Mouse (Mus musculus) v-Abl transformed pro-B cells (cell line): ENCODE data around the gene Dhh.
"Not testable (repeated sequence)": the region's sequence is repeated elsewhere in the genome, so short reads cannot be mapped to it uniquely, and the experiment has no call there.

Experiments used
- in situ Hi-C, 2 experiments: fragments of 400-800 bp; cut with MboI; formaldehyde crosslinking; loops; one replicate each; pipeline ENCODE4 v1.15.1; 2025; ENCODE audit not compliant: unreplicated experiment in 2 of 2

Gene Dhh

DNA sequence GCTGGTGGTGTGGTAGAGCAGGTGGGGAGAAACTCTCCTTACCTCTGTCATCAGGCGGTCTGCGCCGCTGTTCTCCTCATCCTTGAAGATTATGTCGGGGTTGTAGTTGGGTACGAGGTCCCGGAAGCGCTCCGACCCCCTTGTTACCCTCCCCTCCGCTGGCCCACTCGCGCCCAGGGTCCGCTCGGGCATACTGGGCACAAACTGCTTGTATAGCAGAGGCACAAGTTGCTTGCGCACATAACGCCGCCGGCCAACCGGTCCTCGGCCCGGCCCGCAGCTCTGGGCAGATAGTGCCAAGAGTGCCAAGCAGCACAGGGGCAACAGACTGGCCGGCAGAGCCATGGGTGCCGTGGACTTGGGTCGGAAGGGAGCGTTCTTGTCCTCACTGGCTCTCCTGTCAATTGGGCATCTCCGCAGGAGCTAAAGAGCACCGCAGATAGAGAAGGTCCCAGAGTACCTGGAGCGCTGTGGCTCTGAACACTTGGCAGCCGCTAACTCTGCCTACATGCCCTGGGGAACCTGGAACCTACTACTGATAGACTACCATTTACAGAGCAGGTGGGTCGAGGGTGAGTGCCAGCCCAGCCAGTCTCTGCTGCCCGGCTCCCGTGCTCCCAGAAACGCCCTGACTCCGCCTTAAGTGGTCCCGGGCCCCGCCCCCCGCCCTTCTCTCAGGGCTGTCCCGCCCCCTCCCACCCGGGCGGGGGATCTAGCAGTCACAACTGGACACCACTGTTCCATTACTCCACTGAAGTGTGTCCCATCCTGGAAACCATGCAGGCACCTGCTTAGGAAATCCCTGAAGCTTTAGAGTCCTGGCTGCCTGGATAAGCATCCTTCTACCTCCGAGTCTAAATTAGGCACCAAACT lies at the start of gene Dhh:
Gene Dhh (minus strand): TSS at position 613 of the 873 bp plus-strand sequence.
- in situ Hi-C loops = loop anchor here in 1 of 2 experiments (10.0 kb wide), 1 partner anchor 207 kb away; no protein-coding TSS in a partner anchor

- in situ Hi-C loops = loop anchor here in 1 of 2 experiments (5.0 kb wide), 1 partner anchor 34 kb away; no protein-coding TSS in a partner anchor
Observed at GRCm38 (mm10) chr15:98947884-98948283, 49.5 kb upstream of the Dhh start.

DNA sequence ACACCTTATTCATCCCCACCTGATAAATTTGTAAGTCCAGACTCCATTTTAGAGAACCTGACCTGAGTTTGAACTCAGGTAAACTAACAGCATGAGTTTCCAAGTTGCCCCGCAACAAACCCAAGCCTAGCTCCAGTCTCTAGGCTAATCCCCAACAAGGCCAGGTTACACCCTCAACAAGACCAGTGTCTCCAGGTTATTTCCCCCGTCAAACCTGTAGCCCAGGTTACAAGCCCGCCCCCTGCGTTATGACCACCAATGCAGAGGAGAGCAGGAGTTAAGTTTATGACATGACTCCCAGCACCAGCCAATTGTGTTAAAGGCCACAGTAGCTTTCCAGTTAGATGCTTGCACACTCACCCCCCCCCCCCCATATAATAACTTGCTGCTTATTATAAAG lies 44.8 kb upstream of the Dhh start:
- in situ Hi-C loops = no loop called here

GRCm38 (mm10) chr15:98942081-98942480 lies 43.7 kb upstream of the Dhh start:
- in situ Hi-C loops = no loop called here

- in situ Hi-C loops = no loop called here
Observed at GRCm38 (mm10) chr15:98941539-98941938, 43.2 kb upstream of the Dhh start.

DNA sequence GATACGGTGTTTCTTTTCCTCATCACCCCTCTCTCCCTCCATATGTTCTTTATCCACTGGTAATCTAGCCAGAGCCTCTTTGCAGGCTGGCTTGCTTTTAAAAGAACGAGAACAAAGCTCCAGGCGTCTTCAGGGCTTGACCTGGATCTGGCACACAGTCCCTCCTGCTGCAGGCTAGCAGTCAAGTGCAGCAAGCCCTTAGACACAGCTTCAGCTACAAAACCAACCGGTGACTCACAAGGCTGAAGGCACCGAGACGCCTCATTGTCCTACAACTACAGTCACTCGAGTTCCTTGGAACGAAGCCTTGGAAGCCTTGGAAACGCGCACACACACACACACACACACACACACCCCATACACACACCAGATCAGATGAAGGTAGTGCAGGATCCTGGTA lies 42.5 kb upstream of the Dhh start:
- in situ Hi-C loops = no loop called here

DNA sequence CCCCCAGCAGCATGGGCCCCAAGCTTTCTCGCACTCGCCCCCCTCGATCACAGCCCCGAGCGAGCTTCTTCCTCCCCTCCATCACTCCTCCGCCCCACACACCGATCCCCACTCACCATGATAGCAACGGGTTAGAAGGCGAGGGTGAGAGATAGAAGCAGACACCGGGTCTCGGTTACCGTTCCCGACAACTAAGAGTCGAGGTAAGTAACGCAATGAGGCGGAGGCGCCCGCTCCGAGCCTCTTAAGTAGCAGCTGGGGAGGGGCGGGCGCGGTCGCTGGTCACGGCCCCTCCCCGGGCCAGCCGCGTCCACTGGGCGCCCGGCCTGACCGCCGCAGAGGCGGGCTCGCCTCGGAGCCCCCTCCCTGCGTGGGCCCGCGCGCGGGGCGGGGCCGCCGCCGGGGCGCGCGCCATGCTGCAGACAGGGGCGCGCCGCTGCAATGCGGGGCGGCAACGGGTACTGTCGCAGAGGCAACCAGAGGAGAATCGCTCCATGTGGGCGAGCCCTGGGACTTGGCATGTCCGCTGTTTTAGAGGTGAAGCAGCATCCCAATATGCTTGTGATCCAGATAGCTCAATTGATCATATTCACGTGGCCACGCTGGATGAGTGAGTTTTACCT lies 36.0 kb upstream of the Dhh start, which contains the start of gene Tuba1b:
Gene Tuba1b (minus strand): TSS at position 349 of the 623 bp plus-strand sequence.
- in situ Hi-C loops = no loop called here

- in situ Hi-C loops = no loop called here
Observed at GRCm38 (mm10) chr15:98933833-98934216, 35.5 kb upstream of the Dhh start.

DNA sequence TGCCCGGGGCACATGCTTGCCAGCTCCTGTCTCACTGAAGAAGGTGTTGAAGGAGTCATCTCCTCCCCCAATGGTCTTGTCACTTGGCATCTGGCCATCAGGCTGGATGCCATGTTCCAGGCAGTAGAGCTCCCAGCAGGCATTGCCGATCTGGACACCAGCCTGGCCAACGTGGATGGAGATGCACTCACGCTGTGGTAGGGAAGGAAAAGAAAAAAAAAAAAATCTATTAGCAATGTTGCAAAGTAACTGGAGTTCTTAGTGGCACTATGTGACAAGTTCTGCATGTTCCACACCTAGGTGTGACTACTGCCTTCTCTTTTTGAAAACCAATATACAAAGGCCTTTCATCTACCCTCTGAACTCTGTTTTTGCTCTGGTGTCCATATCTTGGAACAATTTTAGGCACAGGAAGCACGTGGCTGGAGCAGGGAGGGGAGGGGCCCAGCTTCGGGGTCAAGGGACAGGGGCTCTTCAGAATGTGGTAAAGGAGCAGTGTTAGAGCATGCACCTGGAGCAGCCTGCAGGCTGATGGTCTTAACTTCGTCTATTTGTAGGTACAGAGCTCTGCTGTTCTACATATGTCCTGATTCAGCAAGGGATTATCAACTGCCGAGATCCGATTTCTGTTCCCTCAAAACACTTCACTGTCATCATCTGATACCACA lies 34.8 kb upstream of the Dhh start:
- in situ Hi-C loops = not testable (repeated sequence)

- in situ Hi-C loops = no loop called here
Observed at GRCm38 (mm10) chr15:98930998-98931397, 32.7 kb upstream of the Dhh start.

DNA sequence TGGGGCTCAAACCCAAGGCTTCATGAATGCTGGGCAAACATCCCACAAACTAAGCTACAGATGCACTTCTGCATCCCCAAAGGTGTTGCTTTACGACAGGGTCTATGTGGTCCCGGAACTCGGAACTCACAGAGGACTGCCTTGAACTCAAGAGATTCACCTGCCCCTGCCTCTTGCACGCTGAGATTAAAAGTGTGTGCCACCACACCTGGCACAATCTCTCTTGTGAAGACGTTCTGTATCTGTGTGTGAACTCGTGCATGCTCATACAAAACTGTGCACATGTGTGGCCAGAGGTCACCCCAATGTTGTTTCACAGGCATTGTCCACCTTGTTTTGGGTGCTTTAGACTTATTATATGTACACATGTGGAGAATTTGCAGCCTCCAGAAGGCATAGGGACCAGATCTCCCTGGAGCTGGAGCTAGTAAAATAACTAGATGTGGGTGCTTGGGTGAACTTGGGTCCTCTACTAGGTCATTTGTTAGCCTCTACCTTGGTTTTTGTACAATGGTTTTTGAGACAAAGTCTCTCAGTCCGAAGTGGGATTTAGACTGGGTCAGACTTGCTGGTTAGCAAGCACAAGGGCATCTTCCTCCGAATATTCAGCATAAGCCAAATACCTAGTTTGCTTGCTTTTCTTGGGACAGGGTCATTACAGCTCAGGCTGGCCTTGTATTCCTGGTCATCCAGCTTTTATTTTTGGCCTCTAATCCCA lies 31.8 kb upstream of the Dhh start:
- in situ Hi-C loops = no loop called here

GRCm38 (mm10) chr15:98928598-98929240 lies 30.4 kb upstream of the Dhh start:
- in situ Hi-C loops = no loop called here

- in situ Hi-C loops = no loop called here
Observed at GRCm38 (mm10) chr15:98927566-98927965, 29.2 kb upstream of the Dhh start.

DNA sequence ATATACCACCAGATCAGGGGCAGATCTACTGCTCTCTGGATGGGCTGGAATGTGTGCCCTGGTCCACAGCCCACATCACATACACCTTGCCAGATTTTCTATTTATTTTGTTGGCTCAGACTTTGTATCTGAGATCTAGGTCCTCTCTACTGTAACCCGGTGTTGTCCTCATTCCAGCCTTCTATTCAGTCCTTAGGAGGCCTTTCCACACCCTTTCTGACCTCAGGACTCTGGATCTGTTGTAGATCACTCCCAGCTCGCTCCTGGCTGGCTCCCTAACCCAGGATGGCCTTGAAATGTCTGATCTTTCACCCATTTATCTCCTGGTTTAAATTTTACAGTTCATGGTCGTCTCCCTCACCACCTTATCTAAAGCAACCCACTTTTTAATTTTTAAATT lies 26.3 kb upstream of the Dhh start:
- in situ Hi-C loops = loop anchor here in 1 of 2 experiments (25.0 kb wide), 1 partner anchor 1388 kb away; the partner anchor contains the start of gene Mettl7a1

DNA sequence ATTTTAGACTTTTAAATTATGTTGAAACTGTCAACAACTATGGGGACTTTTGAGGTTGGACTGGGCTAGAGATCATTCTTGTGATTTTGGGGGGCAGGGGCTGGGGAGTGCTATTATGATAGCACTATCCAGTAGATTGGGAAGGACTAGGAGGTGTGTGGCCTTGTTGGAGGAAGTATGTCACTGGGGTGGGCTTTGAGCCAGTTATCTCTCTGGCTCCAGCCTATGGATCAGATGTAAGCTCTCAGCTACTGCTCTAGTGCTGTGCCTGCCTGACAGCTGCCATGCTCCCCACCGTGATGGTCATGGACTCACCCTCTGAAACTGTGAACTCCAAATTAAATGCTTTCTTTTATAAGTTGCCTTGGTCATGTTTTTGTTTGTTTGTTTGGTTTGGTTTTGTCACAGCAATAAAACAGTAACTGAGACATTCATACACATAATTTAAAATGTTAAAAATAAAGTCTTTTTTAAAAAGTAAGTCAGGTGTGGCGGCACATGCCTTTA lies 24.7 kb upstream of the Dhh start:
- in situ Hi-C loops = loop anchor here in 1 of 2 experiments (25.0 kb wide), 1 partner anchor 1389 kb away; the partner anchor contains the start of gene Mettl7a1

GRCm38 (mm10) chr15:98922581-98922980 lies 24.2 kb upstream of the Dhh start:
- in situ Hi-C loops = loop anchor here in 1 of 2 experiments (25.0 kb wide), 1 partner anchor 1390 kb away; the partner anchor contains the start of gene Mettl7a1

DNA sequence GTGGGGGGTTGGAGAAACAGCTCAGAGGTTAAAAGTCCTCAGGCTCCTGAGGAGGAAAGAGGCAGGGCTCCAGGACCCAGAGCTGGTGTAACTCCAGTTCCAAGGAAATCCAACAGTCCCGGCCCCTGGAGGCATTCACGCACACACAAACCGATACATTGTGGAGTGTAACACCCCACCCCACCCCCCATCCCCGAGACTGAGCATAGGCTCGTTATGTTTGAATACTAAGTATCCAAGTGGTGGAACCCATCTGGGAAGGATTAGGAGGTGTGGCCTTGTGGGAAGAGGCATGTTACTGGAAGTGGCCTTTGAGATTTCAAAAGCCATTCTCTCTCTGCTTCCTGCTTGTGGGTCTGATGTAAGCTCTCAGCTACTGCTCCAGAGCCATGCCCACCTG lies 23.2 kb upstream of the Dhh start:
- in situ Hi-C loops = loop anchor here in 1 of 2 experiments (25.0 kb wide), 1 partner anchor 1391 kb away; the partner anchor contains the start of gene Mettl7a1

DNA sequence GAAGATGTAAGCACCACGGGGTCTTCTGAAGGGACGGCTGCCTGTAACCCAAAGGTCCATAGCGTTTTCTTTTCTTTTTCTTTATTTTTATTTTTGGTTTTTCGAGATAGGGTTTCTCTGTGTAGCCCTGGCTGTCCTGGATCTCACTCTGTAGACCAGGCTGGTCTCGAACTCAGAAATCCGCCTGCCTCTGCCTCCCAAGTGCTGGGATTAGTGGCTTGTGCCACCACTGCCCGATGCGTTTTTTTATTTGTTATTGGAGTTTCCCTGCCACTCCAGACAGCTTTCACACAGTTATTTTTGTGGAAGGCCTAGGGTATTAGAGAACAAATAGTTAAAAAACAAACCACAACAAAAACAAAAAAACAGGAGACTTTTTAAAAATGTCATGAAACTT lies 20.2 kb upstream of the Dhh start:
- in situ Hi-C loops = loop anchor here in 1 of 2 experiments (25.0 kb wide), 1 partner anchor 1394 kb away; the partner anchor contains the start of gene Mettl7a1
